Mouse (Mus musculus) heart, postnatal 25 days (tissue): ENCODE measurements around the gene Zfp54. TPM values are rescaled to one million over a fixed set of nuclear protein-coding genes. Genes with fewer than 3 reads are reported as not detected.

Source experiments
- total RNA-seq, 2 experiments: library from RNA; stranded (reverse); gene quantifications; 2 replicates each; pipeline ENCODE4 v1.2.3; 2021

Zfp54 gene
- total RNA-seq, 2 experiments from 2014 or later = 1.2 TPM

Other genes with a start within 250 kb of the Zfp54 start
- gene Vmn1r234, start 197.1 kb upstream of the Zfp54 start, total RNA-seq = not detected
- not detected for gene Vmn1r235, start 166.8 kb upstream of the Zfp54 start, total RNA-seq
- not detected for gene Vmn1r236, start 140.3 kb upstream of the Zfp54 start, total RNA-seq
- not detected for gene Vmn1r237, start 111.4 kb upstream of the Zfp54 start, total RNA-seq
- under 1 TPM; 0.75 to 0.78 TPM for gene Zfp677, start 39.5 kb upstream of the Zfp54 start, total RNA-seq
- gene Zfp51, start 27.1 kb downstream of the Zfp54 start, total RNA-seq = 1 to 10 TPM; 5.3 to 6.5 TPM
- gene Zfp53, start 65.8 kb downstream of the Zfp54 start, total RNA-seq = 1 to 10 TPM; 2.3 to 2.4 TPM
- gene Zfp52, start 112.3 kb downstream of the Zfp54 start, total RNA-seq = 1 to 10 TPM; 4.6 to 4.7 TPM
- gene Zfp948, start 143.8 kb downstream of the Zfp54 start, total RNA-seq = 1 to 10 TPM; 3.2 TPM
- gene Zfp983, start 227.4 kb downstream of the Zfp54 start, total RNA-seq = 1 to 10 TPM; 2.1 to 2.8 TPM